Mouse (Mus musculus) embryonic facial prominence, embryonic 10.5 days (tissue): ENCODE results near the gene Cd79b. TPM values are rescaled to one million over a fixed set of nuclear protein-coding genes. Genes with fewer than 3 reads are reported as not detected.

Experiments used
- DNase-seq: peaks from one replicate; pipeline ENCODE4 v3.0.0-alpha.2; 2017; ENCODE audit warnings: low spot score
- H3K27ac ChIP-seq: fragments of 300-500 bp; sonication (generic); replicated peaks from 2 replicates; pipeline ENCODE4 v1.5.1; 2016; ENCODE audit warnings: mild to moderate bottlenecking
- H3K27me3 ChIP-seq: fragments of 300-500 bp; sonication (generic); replicated peaks from 2 replicates; pipeline ENCODE4 v1.6.1; 2016; ENCODE audit warnings: low read depth, mild to moderate bottlenecking; ENCODE audit not compliant: poor library complexity, severe bottlenecking
- H3K36me3 ChIP-seq: fragments of 300-500 bp; sonication (generic); replicated peaks from 2 replicates; pipeline ENCODE4 v1.6.1; 2016; ENCODE audit warnings: mild to moderate bottlenecking, moderate library complexity
- H3K4me1 ChIP-seq: fragments of 300-500 bp; sonication (generic); 2 replicates; pipeline ENCODE4 v1.6.1; 2016
- H3K4me3 ChIP-seq: fragments of 300-500 bp; sonication (generic); 2 replicates; pipeline ENCODE4 v1.5.1; 2016; ENCODE audit warnings: mild to moderate bottlenecking, moderate library complexity
- H3K9me3 ChIP-seq: fragments of 300-500 bp; sonication (generic); 2 replicates; pipeline ENCODE4 v1.6.1; 2016; ENCODE audit warnings: mild to moderate bottlenecking
- WGBS: fragments of 180-500 bp; shearing (Covaris S2); methylation state at CpG from one replicate; pipeline ENCODE4 v1.1.7; 2016; 5-methylcytosine and 5-hydroxymethylcytosine counted together
- polyA plus RNA-seq: library from polyadenylated mRNA; unstranded; fragments of >200 nt; fragmentation: Nextera tagmentation; extraction: Ambion mirVana; gene quantifications from 2 replicates; pipeline ENCODE4 v1.2.1, GENCODE M21; 2016

Cd79b gene
- polyA plus RNA-seq, 1 experiment from 2014 or later: 0.91 TPM

GRCm38 (mm10) chr11:106268326-106269059 is 46.1 kb downstream of the Cd79b start:
- WGBS: 61% methylated on average over 8 of the region's 8 CpGs
- Histone ChIP-seq H3K36me3 (peaks cover 60% of the 10 kb centered on the region), H3K27me3 (no peaks in the 10 kb centered on the region), H3K27ac (peak overlapping the region; percentile 77), H3K9me3 (no peaks in the 10 kb centered on the region), H3K4me3 (peak overlapping the region; percentile 33), H3K4me1 (peaks cover 51% of the 10 kb centered on the region)
- DNase-seq: no peak

GRCm38 (mm10) chr11:106267871-106268270 is 46.7 kb downstream of the Cd79b start:
- Histone ChIP-seq H3K9me3 (no peaks in the 10 kb centered on the region), H3K27ac (peak overlapping the region; percentile 77), H3K4me1 (peaks cover 45% of the 10 kb centered on the region), H3K36me3 (peaks cover 67% of the 10 kb centered on the region), H3K27me3 (no peaks in the 10 kb centered on the region), H3K4me3 (peak overlapping the region; percentile 33; the same call in 1 of the 2 replicates)
- no peak for DNase-seq
- WGBS: 78% methylated on average over 5 of the region's 5 CpGs

- peak overlapping the region; percentile 17; the same call in 1 of the 2 replicates for H3K4me3 ChIP-seq
- peaks cover 43% of the 10 kb centered on the region for H3K4me1 ChIP-seq
- H3K27me3 ChIP-seq: no peaks in the 10 kb centered on the region
- H3K9me3 ChIP-seq: no peaks in the 10 kb centered on the region
- H3K36me3 ChIP-seq: peaks cover 72% of the 10 kb centered on the region
- 80% methylated on average over 15 of the region's 15 CpGs for WGBS
- no peak for DNase-seq
- H3K27ac ChIP-seq: peak overlapping the region; percentile 77; the same call in 1 of the 2 replicates
Observed at GRCm38 (mm10) chr11:106267311-106267852, 47.2 kb downstream of the Cd79b start.

- Histone ChIP-seq H3K36me3 (peaks cover 81% of the 10 kb centered on the region), H3K4me1 (peaks cover 39% of the 10 kb centered on the region), H3K9me3 (no peaks in the 10 kb centered on the region), H3K4me3 (no peak overlapping the region), H3K27me3 (no peaks in the 10 kb centered on the region), H3K27ac (no peak overlapping the region)
- no peak for DNase-seq
- WGBS: 94% methylated on average over 10 of the region's 10 CpGs
Observed at GRCm38 (mm10) chr11:106266431-106266830, 48.1 kb downstream of the Cd79b start.

- Histone ChIP-seq H3K9me3 (no peaks in the 10 kb centered on the region), H3K27me3 (no peaks in the 10 kb centered on the region), H3K27ac (no peak overlapping the region)
Observed at GRCm38 (mm10) chr11:106265570-106265969, 49.0 kb downstream of the Cd79b start.

GRCm38 (mm10) chr11:106264988-106265387 is 49.6 kb downstream of the Cd79b start:
- 95% methylated on average over 15 of the region's 15 CpGs for WGBS
- DNase-seq: no peak
- Histone ChIP-seq H3K36me3 (peaks cover 89% of the 10 kb centered on the region), H3K4me1 (peaks cover 25% of the 10 kb centered on the region), H3K9me3 (no peaks in the 10 kb centered on the region), H3K27me3 (no peaks in the 10 kb centered on the region), H3K4me3 (no peak overlapping the region), H3K27ac (no peak overlapping the region)

More at GRCm38 (mm10) chr11:106265570-106265969, 49.0 kb downstream of the Cd79b start:
- H3K36me3 ChIP-seq: peaks cover 89% of the 10 kb centered on the region
- H3K4me3 ChIP-seq: no peak overlapping the region
- DNase-seq: no peak
- WGBS: 94% methylated on average over 4 of the region's 4 CpGs
- H3K4me1 ChIP-seq: peaks cover 31% of the 10 kb centered on the region

- H3K4me3 ChIP-seq: no peak overlapping the region
- 93% methylated on average over 9 of the region's 9 CpGs for WGBS
- DNase-seq: no peak
Observed at GRCm38 (mm10) chr11:106263963-106264362, 50.6 kb downstream of the Cd79b start.

More at GRCm38 (mm10) chr11:106263963-106264362, 50.6 kb downstream of the Cd79b start:
- peaks cover 19% of the 10 kb centered on the region for H3K4me1 ChIP-seq
- no peaks in the 10 kb centered on the region for H3K9me3 ChIP-seq
- peaks cover 99% of the 10 kb centered on the region for H3K36me3 ChIP-seq
- H3K27me3 ChIP-seq: no peaks in the 10 kb centered on the region
- H3K27ac ChIP-seq: no peak overlapping the region

Other genes with a start within 250 kb of the Cd79b start
- 12.7 and 13.8 TPM in 2 replicates for gene Taco1, start 248.7 kb downstream of the Cd79b start, polyA plus RNA-seq
- gene Map3k3, start 230.1 kb downstream of the Cd79b start, polyA plus RNA-seq: 20.9 and 23.9 TPM in 2 replicates
- 1.5 TPM in 1 of 2 replicates, not detected in the other for gene Gm10840, start 153.9 kb downstream of the Cd79b start, polyA plus RNA-seq
- gene Limd2, start 153.9 kb downstream of the Cd79b start, polyA plus RNA-seq: 445 and 476 TPM in 2 replicates
- 40.0 and 40.4 TPM in 2 replicates for gene Strada, start 112.6 kb downstream of the Cd79b start, polyA plus RNA-seq
- gene Ccdc47, start 98.4 kb downstream of the Cd79b start, polyA plus RNA-seq: 71.2 and 72.9 TPM in 2 replicates
- gene Ddx42, start 97.8 kb downstream of the Cd79b start, polyA plus RNA-seq: 107 and 108 TPM in 2 replicates
- gene Ftsj3, start 58.7 kb downstream of the Cd79b start, polyA plus RNA-seq: 85.3 and 92.0 TPM in 2 replicates
- gene Psmc5, start 58.6 kb downstream of the Cd79b start, polyA plus RNA-seq: 419 and 430 TPM in 2 replicates
- 35.9 and 37.1 TPM in 2 replicates for gene Smarcd2, start 41.8 kb downstream of the Cd79b start, polyA plus RNA-seq
- 0.21 and 0.28 TPM in 2 replicates for gene Tcam1, start 38.1 kb downstream of the Cd79b start, polyA plus RNA-seq
- gene Gh, start 12.9 kb downstream of the Cd79b start, polyA plus RNA-seq: not detected in 2 replicates
- 0.04 and 0.10 TPM in 2 replicates for gene Scn4a, start 38.5 kb upstream of the Cd79b start, polyA plus RNA-seq
- not detected in 2 replicates for gene Prr29, start 50.7 kb upstream of the Cd79b start, polyA plus RNA-seq
- gene Icam2, start 73.3 kb upstream of the Cd79b start, polyA plus RNA-seq: 16.9 and 20.6 TPM in 2 replicates
- 5.4 and 5.5 TPM in 2 replicates for gene Ern1, start 173.1 kb upstream of the Cd79b start, polyA plus RNA-seq